Mouse (Mus musculus) liver, adult 2 months (tissue): ENCODE data around the gene Slain1. TPM values are rescaled to one million over a fixed set of nuclear protein-coding genes. Genes with fewer than 3 reads are reported as not detected.

Experiments used
- DNase-seq: peaks from one replicate; pipeline ENCODE4 v3.0.0-alpha.2; 2011; ENCODE audit warnings: low read depth, low spot score; ENCODE audit errors: extremely low read depth
- H3K27ac ChIP-seq: fragments of 200-500 bp; replicated peaks from 2 replicates; pipeline ENCODE4 v1.5.1; 2012; ENCODE audit warnings: low read depth, mild to moderate bottlenecking, control low read depth, inconsistent platforms, low read length; ENCODE audit not compliant: insufficient read depth
- H3K27me3 ChIP-seq: fragments of 200-500 bp; 2 replicates; pipeline ENCODE4 v1.6.1; 2012; ENCODE audit warnings: mild to moderate bottlenecking, moderate library complexity, low read length, inconsistent platforms; ENCODE audit not compliant: control insufficient read depth, insufficient read depth
- H3K36me3 ChIP-seq: fragments of 200-500 bp; 2 replicates; pipeline ENCODE4 v1.6.1; 2012; ENCODE audit warnings: low read length, inconsistent platforms; ENCODE audit not compliant: control insufficient read depth, insufficient read depth
- H3K4me1 ChIP-seq: fragments of 200-500 bp; 2 replicates; pipeline ENCODE4 v1.6.1; 2011; ENCODE audit warnings: low read length; ENCODE audit not compliant: control insufficient read depth, insufficient read depth
- H3K4me3 ChIP-seq: fragments of 200-500 bp; 2 replicates; pipeline ENCODE4 v1.5.1; 2011; ENCODE audit warnings: low read depth, mild to moderate bottlenecking, control low read depth, low read length, moderate library complexity; ENCODE audit not compliant: insufficient read depth
- H3K79me2 ChIP-seq: fragments of 200-500 bp; 2 replicates; pipeline ENCODE4 v1.6.1; 2012; ENCODE audit warnings: inconsistent platforms, mild to moderate bottlenecking, low read length, moderate library complexity; ENCODE audit not compliant: control insufficient read depth, insufficient read depth
- H3K9ac ChIP-seq: fragments of 200-500 bp; 2 replicates; pipeline ENCODE4 v1.6.1; 2012; ENCODE audit warnings: low read depth, mild to moderate bottlenecking, control low read depth, inconsistent platforms, low read length
- CTCF ChIP-seq: fragments of 200-500 bp; IDR thresholded peaks from 2 replicates; pipeline ENCODE4 v1.5.1; 2011; ENCODE audit warnings: low read depth, low read length, control low read depth
- POLR2A ChIP-seq: fragments of 200-500 bp; IDR thresholded peaks from 2 replicates; pipeline ENCODE4 v1.6.1; 2011; ENCODE audit warnings: low read length, control low read depth; ENCODE audit not compliant: insufficient read depth; ENCODE audit errors: extremely low read depth
- WGBS: fragments of 180-500 bp; shearing (Covaris S2); methylation state at CpG from one replicate; pipeline ENCODE4 v1.1.7; 2018; 5-methylcytosine and 5-hydroxymethylcytosine counted together
- polyA plus RNA-seq: library from polyadenylated mRNA; depleted of rRNA; stranded (reverse); fragments of >200 nt; gene quantifications from 2 replicates; pipeline ENCODE4 v1.2.3, GENCODE M21; 2012
- total RNA-seq: library from RNA; depleted of rRNA; stranded (reverse); fragments of >200 nt; gene quantifications from 2 replicates; pipeline ENCODE4 v1.2.3, GENCODE M21; 2014

Slain1 gene
- total and polyA plus RNA-seq, 2 experiments: 0.09 to 0.31 TPM

DNA sequence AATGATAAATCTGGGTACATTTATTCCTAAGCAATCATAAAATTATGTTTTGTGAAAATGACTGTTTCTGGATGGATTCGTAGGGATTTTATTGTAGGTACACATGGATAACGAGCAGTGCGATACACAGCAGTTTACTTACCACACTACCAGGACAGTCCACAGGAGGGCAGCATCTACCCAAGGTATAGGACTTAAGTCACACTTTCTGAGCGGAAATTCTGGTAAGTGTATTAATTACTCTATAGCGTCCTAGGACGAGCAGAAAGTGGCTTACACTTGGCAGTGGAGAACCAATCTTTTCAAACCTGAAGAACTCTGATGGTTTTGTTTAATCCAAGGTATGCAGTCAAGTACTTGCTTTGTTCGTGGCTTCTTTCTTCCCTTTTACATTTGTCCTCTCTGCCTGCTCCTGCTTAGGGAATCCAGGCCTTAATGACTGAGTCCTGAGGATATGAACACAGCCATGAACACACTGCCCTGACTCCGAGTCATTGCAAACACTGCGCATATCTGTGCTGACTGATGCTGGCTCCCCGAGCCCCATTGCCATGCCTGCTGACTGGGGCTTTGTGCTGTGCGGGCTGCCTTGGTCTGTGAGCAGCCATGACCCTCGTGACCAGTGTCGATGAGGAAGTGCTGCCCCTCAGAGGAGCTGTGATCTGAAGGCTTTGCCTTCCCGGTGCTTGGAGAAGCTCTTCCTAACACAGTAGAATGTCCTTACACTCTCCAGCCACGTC is 69.0 kb downstream of the Slain1 start:
- Histone ChIP-seq H3K36me3 (no peaks in the 10 kb centered on the region), H3K9ac (peak overlapping the region; percentile 56), H3K79me2 (no peaks in the 10 kb centered on the region), H3K27ac (peak overlapping the region; percentile 22; the same call in 1 of the 2 replicates), H3K4me1 (no peaks in the 10 kb centered on the region; the same call in 1 of the 2 replicates), H3K4me3 (peak overlapping the region; percentile 44; the same call in 1 of the 2 replicates), H3K27me3 (no peaks in the 10 kb centered on the region)
- DNase-seq: peak; percentile 63
- TF ChIP-seq CTCF: peak; percentile 75
- TF ChIP-seq POLR2A: no peak
- 28% methylated on average over 15 of the region's 15 CpGs for WGBS

DNA sequence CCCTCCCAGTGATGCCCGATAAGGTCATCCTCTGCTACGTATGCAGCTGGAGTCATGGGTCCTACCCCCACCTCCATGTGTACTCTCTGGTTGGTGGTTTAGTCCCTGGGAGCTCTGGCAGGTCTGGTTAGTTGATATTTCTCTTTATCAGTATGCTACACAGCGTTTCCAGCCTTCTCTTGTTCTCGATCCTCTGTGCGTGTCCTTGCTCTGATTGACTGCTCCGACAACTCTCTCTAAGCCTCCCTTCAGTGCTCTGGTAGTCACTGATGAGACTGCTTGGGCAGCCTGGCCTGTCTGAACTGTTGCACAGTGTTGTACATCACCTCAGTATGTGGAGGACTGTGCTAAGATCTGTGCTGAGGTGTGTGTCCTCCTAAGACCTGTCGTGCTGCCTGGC is 70.1 kb downstream of the Slain1 start:
- Histone ChIP-seq H3K36me3 (no peaks in the 10 kb centered on the region), H3K4me3 (no peak overlapping the region), H3K27ac (no peak overlapping the region), H3K9ac (no peak overlapping the region), H3K79me2 (no peaks in the 10 kb centered on the region), H3K27me3 (no peaks in the 10 kb centered on the region), H3K4me1 (no peaks in the 10 kb centered on the region; the same call in 1 of the 2 replicates)
- WGBS: 80% methylated on average over 7 of the region's 7 CpGs
- no peak for DNase-seq
- TF ChIP-seq POLR2A: no peak
- TF ChIP-seq CTCF: no peak

GRCm38 (mm10) chr14:103720637-103721355 is 70.8 kb downstream of the Slain1 start:
- 52% methylated on average over 13 of the region's 13 CpGs for WGBS
- no peaks in the 10 kb centered on the region for H3K27me3 ChIP-seq
- no peak overlapping the region for H3K27ac ChIP-seq
- no peaks in the 10 kb centered on the region; the same call in 1 of the 2 replicates for H3K4me1 ChIP-seq
- no peak for TF ChIP-seq POLR2A
- TF ChIP-seq CTCF: peak; percentile 46
- no peaks in the 10 kb centered on the region for H3K36me3 ChIP-seq
- no peak overlapping the region for H3K4me3 ChIP-seq
- no peak overlapping the region for H3K9ac ChIP-seq
- peak; percentile 30 for DNase-seq
- H3K79me2 ChIP-seq: no peaks in the 10 kb centered on the region

- H3K4me1 ChIP-seq: no peaks in the 10 kb centered on the region; the same call in 1 of the 2 replicates
- H3K36me3 ChIP-seq: no peaks in the 10 kb centered on the region
- DNase-seq: no peak
- H3K79me2 ChIP-seq: no peaks in the 10 kb centered on the region
- 88% methylated on average over 9 of the region's 9 CpGs for WGBS
- no peak overlapping the region for H3K27ac ChIP-seq
- TF ChIP-seq POLR2A (no peak), CTCF (no peak)
- no peak overlapping the region for H3K4me3 ChIP-seq
- H3K27me3 ChIP-seq: no peaks in the 10 kb centered on the region
- no peak overlapping the region for H3K9ac ChIP-seq
Measured at GRCm38 (mm10) chr14:103723314-103723713, 73.3 kb downstream of the Slain1 start.

DNA sequence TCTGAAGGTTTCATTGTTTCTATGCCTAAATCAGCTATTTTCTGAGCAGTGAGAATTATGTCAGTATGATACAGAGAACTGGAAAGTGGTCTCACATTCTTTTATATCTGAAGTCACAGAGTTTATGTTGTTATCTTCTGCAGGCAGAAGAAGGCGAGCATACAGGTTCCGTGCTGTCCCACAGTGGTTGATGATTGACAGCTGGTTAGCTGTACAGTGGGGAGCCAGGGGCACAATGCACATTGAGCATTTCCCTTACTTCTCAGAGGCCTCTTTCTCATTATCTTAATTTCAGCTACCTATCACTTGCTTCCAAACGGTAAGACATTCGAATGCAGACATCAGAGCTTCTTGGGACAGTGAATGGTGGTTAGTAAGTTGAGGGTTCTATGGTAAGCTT is 73.8 kb downstream of the Slain1 start:
- Histone ChIP-seq H3K4me3 (no peak overlapping the region), H3K9ac (no peak overlapping the region), H3K27me3 (no peaks in the 10 kb centered on the region), H3K4me1 (no peaks in the 10 kb centered on the region; the same call in 1 of the 2 replicates), H3K79me2 (no peaks in the 10 kb centered on the region), H3K27ac (no peak overlapping the region), H3K36me3 (no peaks in the 10 kb centered on the region)
- WGBS: 63% methylated on average over 4 of the region's 4 CpGs
- no peak for DNase-seq
- TF ChIP-seq POLR2A: no peak
- TF ChIP-seq CTCF: no peak
